Mouse (Mus musculus) limb, embryonic 13.5 days (tissue): Measurements from ENCODE around the gene Celf5. TPM values are rescaled to one million over a fixed set of nuclear protein-coding genes. Genes with fewer than 3 reads are reported as not detected.

Experiments
- ATAC-seq: fragments of 200-750 bp; cut with Nextera tagmentation; 2 replicates; pipeline ENCODE4 v1.8.0; 2017; ENCODE audit warnings: low read depth, moderate number of reproducible peaks, moderate TSS enrichment; ENCODE audit not compliant: low FRiP score
- H3K27ac ChIP-seq: fragments of 300-500 bp; sonication (generic); 2 replicates; pipeline ENCODE4 v1.5.1; 2015; ENCODE audit warnings: inconsistent platforms, mild to moderate bottlenecking, moderate library complexity
- H3K27me3 ChIP-seq: fragments of 300-500 bp; sonication (generic); 2 replicates; pipeline ENCODE4 v1.6.1; 2015; ENCODE audit warnings: mild to moderate bottlenecking, inconsistent platforms
- H3K36me3 ChIP-seq: fragments of 300-500 bp; sonication (generic); 2 replicates; pipeline ENCODE4 v1.6.1; 2015; ENCODE audit warnings: inconsistent platforms, mild to moderate bottlenecking, moderate library complexity
- H3K4me1 ChIP-seq: fragments of 300-500 bp; sonication (generic); 2 replicates; pipeline ENCODE4 v1.6.1; 2015; ENCODE audit warnings: inconsistent platforms
- H3K4me2 ChIP-seq: fragments of 300-500 bp; sonication (generic); replicated peaks from 2 replicates; pipeline ENCODE4 v1.6.1; 2015; ENCODE audit warnings: inconsistent platforms, mild to moderate bottlenecking, moderate library complexity
- H3K4me3 ChIP-seq: fragments of 300-500 bp; sonication (generic); 2 replicates; pipeline ENCODE4 v1.5.1; 2015; ENCODE audit warnings: moderate library complexity, mild to moderate bottlenecking, inconsistent platforms
- H3K9ac ChIP-seq: fragments of 300-500 bp; sonication (generic); 2 replicates; pipeline ENCODE4 v1.6.1; 2015; ENCODE audit warnings: mild to moderate bottlenecking, inconsistent platforms
- H3K9me3 ChIP-seq: fragments of 300-500 bp; sonication (generic); 2 replicates; pipeline ENCODE4 v1.6.1; 2016; ENCODE audit warnings: inconsistent platforms
- WGBS: fragments of 180-500 bp; shearing (Covaris S2); methylation state at CpG from one replicate; pipeline ENCODE4 v1.1.7; 2015; 5-methylcytosine and 5-hydroxymethylcytosine counted together
- polyA plus RNA-seq: library from polyadenylated mRNA; unstranded; fragments of >200 nt; fragmentation: Nextera tagmentation; extraction: Ambion mirVana; gene quantifications from 2 replicates; pipeline ENCODE4 v1.2.1, GENCODE M21; 2015

Gene Celf5
- polyA plus RNA-seq: 1.6 TPM in 2 replicates

DNA sequence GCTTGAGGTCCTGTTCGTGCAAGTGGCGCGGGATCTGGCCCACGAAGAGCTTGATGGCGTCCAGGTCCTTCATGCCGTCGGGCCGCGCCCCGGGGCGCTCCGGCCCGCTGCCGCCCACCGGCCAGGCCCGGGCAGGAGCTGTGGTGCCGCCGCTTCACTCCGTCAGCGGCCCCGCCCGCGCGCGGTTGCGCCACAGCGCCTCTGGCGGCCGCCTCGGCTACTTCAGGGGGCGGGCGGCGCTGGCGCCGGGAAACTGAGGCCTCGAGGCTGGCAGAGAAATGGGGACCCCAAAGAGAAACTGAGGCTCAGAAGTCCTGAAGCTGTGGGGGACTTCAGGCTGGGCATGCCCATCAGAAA is at the start of gene Celf5:
Celf5 (minus strand) TSS at position 177 of the 357 bp plus-strand sequence.
- Histone ChIP-seq H3K9ac (peak within 1 kb of the TSS; percentile 65), H3K4me2 (peak within 1 kb of the TSS; percentile 83), H3K9me3 (no peaks in the 10 kb centered on the region), H3K4me3 (peak within 1 kb of the TSS; percentile 51), H3K27me3 (peaks cover 49% of the 10 kb centered on the region), H3K27ac (no peak within 1 kb of the TSS), H3K36me3 (peaks cover 17% of the 10 kb centered on the region), H3K4me1 (0 out of 2 replicates have a peak, but pooled peaks cover 6% of the 10 kb centered on the region)
- WGBS: under 1% methylated on average over 35 of the region's 36 CpGs
- peak; percentile 33; the same call in 1 of the 2 replicates for ATAC-seq

GRCm38 (mm10) chr10:81526779-81527178 is 44.3 kb upstream of the Celf5 start:
- Histone ChIP-seq H3K4me3 (no peak overlapping the region), H3K4me2 (no peak overlapping the region), H3K9ac (no peak overlapping the region), H3K36me3 (peaks cover 40% of the 10 kb centered on the region), H3K4me1 (no peaks in the 10 kb centered on the region), H3K27ac (no peak overlapping the region), H3K27me3 (peaks cover 23% of the 10 kb centered on the region), H3K9me3 (no peaks in the 10 kb centered on the region)
- peak; percentile 19 for ATAC-seq
- WGBS: 15% methylated on average over 14 of the region's 14 CpGs

- Histone ChIP-seq H3K4me2 (no peak overlapping the region), H3K27ac (no peak overlapping the region), H3K9ac (no peak overlapping the region), H3K4me3 (no peak overlapping the region), H3K36me3 (peaks cover 24% of the 10 kb centered on the region), H3K9me3 (no peaks in the 10 kb centered on the region), H3K27me3 (peaks cover 23% of the 10 kb centered on the region), H3K4me1 (no peaks in the 10 kb centered on the region)
- WGBS: 57% methylated on average over 12 of the region's 13 CpGs
- no peak for ATAC-seq
These were observed 42.6 kb upstream of the Celf5 start for GRCm38 (mm10) chr10:81525017-81525694.

GRCm38 (mm10) chr10:81524051-81524605 is 41.6 kb upstream of the Celf5 start, which contains the start of gene Gna15:
Gene Gna15 (minus strand): TSS chr10:81524225.
- WGBS: 11% methylated on average over 9 of the region's 9 CpGs
- ATAC-seq: no peak
- H3K27ac ChIP-seq: no peak within 1 kb of the TSS

DNA sequence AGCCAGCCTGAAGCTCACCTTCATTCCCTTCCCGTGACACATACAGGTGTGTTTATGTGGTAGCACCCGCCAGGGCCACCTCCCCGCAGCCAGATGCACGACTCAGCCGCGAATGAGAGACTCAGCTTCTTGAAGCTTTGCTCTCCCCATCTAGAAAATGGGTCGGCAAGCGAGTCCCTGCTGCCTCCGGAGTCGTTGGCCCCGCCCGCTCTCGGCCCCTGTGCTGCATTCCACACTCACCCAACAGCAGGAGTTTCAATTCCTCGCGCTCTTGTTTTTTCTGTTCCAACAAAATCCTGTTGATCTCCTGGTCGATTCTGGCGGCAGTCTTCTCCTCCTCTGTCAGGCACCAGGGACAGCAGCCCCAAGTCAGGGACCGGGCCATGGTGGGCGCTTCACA is 41.1 kb upstream of the Celf5 start:
- Histone ChIP-seq H3K4me3 (0 out of 2 replicates have a peak overlapping the region, but pooled peaks have one; percentile 1), H3K27ac (no peak overlapping the region), H3K4me1 (no peaks in the 10 kb centered on the region), H3K36me3 (peaks cover 8% of the 10 kb centered on the region), H3K9me3 (no peaks in the 10 kb centered on the region), H3K27me3 (peaks cover 23% of the 10 kb centered on the region), H3K4me2 (peak overlapping the region; percentile 42), H3K9ac (peak overlapping the region; percentile 51)
- no peak for ATAC-seq
- whole genome bisulfite sequencing: 15% methylated on average over 19 of the region's 19 CpGs

More at GRCm38 (mm10) chr10:81524051-81524605, 41.6 kb upstream of the Celf5 start, which contains the start of gene Gna15:
- H3K4me1 ChIP-seq: no peaks in the 10 kb centered on the region
- H3K9ac ChIP-seq: peak within 1 kb of the TSS; percentile 51
- H3K36me3 ChIP-seq: peaks cover 13% of the 10 kb centered on the region
- H3K4me3 ChIP-seq: 0 out of 2 replicates have a peak within 1 kb of the TSS, but pooled peaks have one; percentile 1
- H3K27me3 ChIP-seq: peaks cover 23% of the 10 kb centered on the region
- peak within 1 kb of the TSS; percentile 42 for H3K4me2 ChIP-seq
- no peaks in the 10 kb centered on the region for H3K9me3 ChIP-seq

- Histone ChIP-seq H3K4me3 (no peak overlapping the region), H3K27me3 (peaks cover 23% of the 10 kb centered on the region), H3K27ac (no peak overlapping the region), H3K9ac (no peak overlapping the region), H3K9me3 (no peaks in the 10 kb centered on the region), H3K36me3 (peaks cover 5% of the 10 kb centered on the region; the same call in 1 of the 2 replicates), H3K4me2 (peak overlapping the region; percentile 42), H3K4me1 (no peaks in the 10 kb centered on the region)
- 78% methylated on average over 6 of the region's 6 CpGs for WGBS
- ATAC-seq: no peak
These were observed 40.6 kb upstream of the Celf5 start for GRCm38 (mm10) chr10:81523142-81523541.

GRCm38 (mm10) chr10:81519978-81520365 is 37.5 kb upstream of the Celf5 start:
- Histone ChIP-seq H3K4me3 (no peak overlapping the region), H3K27me3 (peaks cover 25% of the 10 kb centered on the region), H3K9ac (no peak overlapping the region), H3K4me2 (no peak overlapping the region), H3K9me3 (no peaks in the 10 kb centered on the region), H3K36me3 (no peaks in the 10 kb centered on the region), H3K27ac (no peak overlapping the region), H3K4me1 (no peaks in the 10 kb centered on the region)
- WGBS: 75% methylated on average over 3 of the region's 3 CpGs
- ATAC-seq: no peak

DNA sequence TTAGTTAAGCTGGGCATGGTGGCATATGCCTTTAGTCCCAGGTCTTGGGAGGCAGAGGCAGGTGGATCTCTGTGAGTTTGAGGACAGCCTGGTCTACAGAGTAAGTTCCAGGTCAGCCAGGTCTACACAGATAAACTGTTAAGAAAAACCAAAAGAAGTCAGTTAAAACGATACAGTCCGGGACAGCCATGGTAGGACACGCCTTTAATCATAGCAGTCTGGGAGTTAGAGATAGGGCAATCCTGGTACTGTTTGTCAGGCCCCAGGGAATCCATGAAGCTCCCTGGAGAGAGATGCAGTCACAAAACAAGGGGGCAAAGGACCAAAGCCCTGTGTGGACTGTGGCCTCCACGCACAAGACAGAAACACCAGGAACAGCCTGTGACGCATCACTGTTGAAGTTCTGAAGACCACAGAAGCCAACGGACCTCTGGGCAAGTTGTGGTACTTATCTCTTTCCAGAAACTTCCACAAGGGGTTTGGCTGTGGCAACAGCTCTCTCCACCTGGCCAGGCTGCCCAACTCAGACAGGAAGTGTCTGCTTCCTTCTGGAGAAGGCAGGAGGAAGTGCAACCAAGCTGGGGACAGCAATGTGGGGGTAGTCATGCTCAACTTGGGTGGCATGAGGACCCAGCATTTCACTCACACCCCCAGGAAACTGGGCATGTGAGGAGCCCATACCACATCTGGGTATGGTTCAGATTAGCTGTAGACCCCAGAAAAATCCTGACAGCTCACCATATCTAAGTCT is 36.9 kb upstream of the Celf5 start:
- H3K9me3 ChIP-seq: no peaks in the 10 kb centered on the region
- no peak for ATAC-seq
- peaks cover 20% of the 10 kb centered on the region for H3K27me3 ChIP-seq
- H3K27ac ChIP-seq: no peak overlapping the region
- no peak overlapping the region for H3K4me2 ChIP-seq
- 85% methylated on average over 6 of the region's 6 CpGs for WGBS
- no peaks in the 10 kb centered on the region for H3K36me3 ChIP-seq
- no peak overlapping the region for H3K9ac ChIP-seq
- no peaks in the 10 kb centered on the region for H3K4me1 ChIP-seq
- no peak overlapping the region for H3K4me3 ChIP-seq

DNA sequence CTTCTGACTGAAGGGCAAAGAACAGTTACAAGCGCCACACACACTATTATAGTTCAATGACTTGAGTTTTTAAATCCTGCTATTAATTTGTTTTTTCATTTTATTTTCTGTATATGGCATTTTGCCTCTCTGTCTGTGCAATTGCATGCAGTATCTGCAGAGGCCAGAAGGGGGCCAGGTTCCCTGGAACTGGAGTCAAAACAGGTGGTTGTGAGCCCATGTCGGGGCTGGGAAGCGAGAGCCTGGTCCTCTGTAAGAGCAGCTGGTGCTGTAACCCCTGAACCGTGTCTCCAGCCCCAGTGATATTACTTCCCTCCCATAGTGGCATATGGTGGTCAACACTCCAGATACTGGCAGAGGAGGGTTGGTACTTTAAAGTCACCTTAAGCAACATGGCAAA is 36.0 kb upstream of the Celf5 start:
- Histone ChIP-seq H3K27me3 (peaks cover 11% of the 10 kb centered on the region), H3K4me1 (no peaks in the 10 kb centered on the region), H3K36me3 (no peaks in the 10 kb centered on the region), H3K9ac (no peak overlapping the region), H3K9me3 (no peaks in the 10 kb centered on the region), H3K4me3 (no peak overlapping the region), H3K4me2 (no peak overlapping the region), H3K27ac (no peak overlapping the region)
- ATAC-seq: no peak; the same call in 1 of the 2 replicates
- WGBS: 13% methylated on average over 4 of the region's 4 CpGs

- Histone ChIP-seq H3K4me3 (no peak overlapping the region), H3K27me3 (peaks cover 14% of the 10 kb centered on the region), H3K36me3 (no peaks in the 10 kb centered on the region), H3K4me2 (no peak overlapping the region), H3K27ac (no peak overlapping the region), H3K4me1 (no peaks in the 10 kb centered on the region), H3K9ac (no peak overlapping the region), H3K9me3 (no peaks in the 10 kb centered on the region)
- no peak for ATAC-seq
- 51% methylated on average over 8 of the region's 8 CpGs for WGBS
These were observed 34.7 kb upstream of the Celf5 start for GRCm38 (mm10) chr10:81517227-81517626.

DNA sequence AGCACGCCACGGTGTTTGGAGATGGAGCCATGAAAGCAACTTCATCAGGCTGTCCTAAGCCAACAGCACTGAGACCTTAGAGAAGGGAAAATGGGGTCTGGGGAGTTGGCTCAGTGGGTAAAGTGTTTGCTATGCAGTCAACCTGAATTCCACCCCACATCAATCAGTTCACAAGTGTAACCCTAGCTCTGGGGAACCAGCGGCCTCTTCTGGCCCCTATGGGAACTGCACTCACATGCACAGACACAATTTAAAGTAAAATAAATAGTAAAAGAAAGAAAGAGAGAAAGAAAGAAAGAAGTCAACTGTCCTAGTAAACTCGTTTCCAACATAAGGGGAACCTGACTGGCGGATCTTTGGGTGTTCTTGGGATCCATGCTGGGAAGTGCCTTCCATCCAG is 31.3 kb upstream of the Celf5 start:
- H3K27me3 ChIP-seq: peaks cover 26% of the 10 kb centered on the region
- no peak overlapping the region for H3K27ac ChIP-seq
- no peaks in the 10 kb centered on the region for H3K4me1 ChIP-seq
- no peak for ATAC-seq
- no peaks in the 10 kb centered on the region for H3K9me3 ChIP-seq
- H3K36me3 ChIP-seq: no peaks in the 10 kb centered on the region
- no peak overlapping the region for H3K9ac ChIP-seq
- WGBS: 90% methylated on average over 5 of the region's 5 CpGs
- H3K4me2 ChIP-seq: no peak overlapping the region
- no peak overlapping the region for H3K4me3 ChIP-seq

GRCm38 (mm10) chr10:81510246-81510810 is 27.8 kb upstream of the Celf5 start:
- no peak overlapping the region for H3K4me3 ChIP-seq
- no peak overlapping the region for H3K9ac ChIP-seq
- no peaks in the 10 kb centered on the region for H3K36me3 ChIP-seq
- H3K4me1 ChIP-seq: no peaks in the 10 kb centered on the region
- H3K27me3 ChIP-seq: peaks cover 22% of the 10 kb centered on the region
- H3K27ac ChIP-seq: no peak overlapping the region
- WGBS: 83% methylated on average over 14 of the region's 14 CpGs
- no peak overlapping the region for H3K4me2 ChIP-seq
- H3K9me3 ChIP-seq: no peaks in the 10 kb centered on the region
- ATAC-seq: no peak
